23 mouse cellular contexts compared by ENCODE assay signal in the genomic region with DNA sequence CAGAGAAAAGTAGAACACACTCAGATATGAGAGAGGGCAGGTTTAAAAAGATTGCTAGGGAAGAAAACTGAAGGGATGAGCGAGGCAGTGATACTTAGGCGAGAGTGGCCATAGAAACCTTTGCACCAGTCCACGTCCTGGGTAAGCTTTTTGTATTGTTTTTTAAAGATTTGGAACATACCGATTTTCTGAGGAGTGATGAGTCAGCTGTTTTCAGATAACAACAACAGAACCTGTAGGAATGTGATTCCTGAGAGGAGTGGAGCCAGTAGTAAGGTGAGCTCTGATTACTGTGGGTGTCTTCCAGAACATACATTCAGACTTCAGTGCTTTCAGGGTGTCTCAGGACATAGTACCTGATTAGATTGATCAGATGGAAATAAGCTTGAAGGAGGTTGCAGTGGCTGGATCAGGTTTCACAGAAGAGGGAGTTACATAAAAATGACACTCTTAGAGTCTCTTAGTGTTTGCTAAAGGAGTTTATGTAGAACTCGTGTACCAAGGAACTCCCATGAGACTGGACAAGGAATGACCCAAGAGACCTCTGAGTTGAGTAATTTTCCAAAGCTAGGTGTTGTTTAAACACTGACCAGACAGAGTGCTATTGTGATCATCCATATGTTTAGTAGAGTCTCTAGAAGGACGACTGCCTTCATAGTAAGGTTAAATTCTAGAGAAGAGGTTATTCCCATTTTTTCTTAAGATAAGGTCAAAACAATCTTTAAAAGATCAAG. TPM values are rescaled to one million over a fixed set of nuclear protein-coding genes. Genes with fewer than 3 reads are reported as not detected.
DNase-seq lines count a peak whose midpoint lies in the region; ATAC-seq and TF ChIP-seq lines count a peak whose summit lies in the region.
"Had no signal": no experiment of that assay in that cellular context is flagged by ENCODE, and none has a peak within 500 bp of the region (broad histone marks: within the 10 kb centered on the region; RNA-seq: fewer than 3 reads in every experiment).

No protein-coding gene starts in this region.

- peak; percentile 49 for DNase-seq in heart, adult 11 months
- DNase-seq in lung, postnatal 0 days (ENCODE audit: low spot score) = peak; percentile 82
- DNase-seq in lung, adult 2 months = no peak
- DNase-seq in lung, postnatal 25 days (ENCODE audit: low spot score) = peak; percentile 56
- DNase-seq in right cerebral cortex, adult 2 months (ENCODE audit: low spot score in 2 of 2) = no peak
- DNase-seq in kidney, adult 11 months = no peak
- DNase-seq: adrenal gland, adult 2 months; adrenal gland, postnatal 25 days; cerebellum, adult 2 months; cerebellum, postnatal 10 days; embryo, embryonic 11 days; gastrocnemius, adult 2 months; gastrocnemius, postnatal 25 days; heart, postnatal 10 days; heart, postnatal 4 days had no signal

- ATAC-seq in heart, embryonic 12.5 days (ENCODE audit: insufficient number of reproducible peaks, low FRiP score) = no peak
- ATAC-seq in lung, postnatal 0 days = peak; percentile 82
- ATAC-seq: forebrain, embryonic 14.5 days; hindbrain, embryonic 16.5 days had no signal

- no peak for TF ChIP-seq POLR2A in lung, adult 2 months (IDR thresholded peaks at IDR 0.05; ENCODE audit: borderline replicate concordance, extremely low read depth, low read depth, low read length)

- TF ChIP-seq EP300 in lung, postnatal 0 days (IDR thresholded peaks at IDR 0.05) = peak; percentile 92

- peaks cover 18% of the 10 kb centered on the region for H3K4me1 ChIP-seq in heart, embryonic 12.5 days (replicated peaks)
- H3K4me1 ChIP-seq in lung, postnatal 0 days (ENCODE audit: insufficient read depth, low read depth, low read length) = peaks cover 13% of the 10 kb centered on the region; the same call in 1 of the 2 replicates
- peaks cover 23% of the 10 kb centered on the region for H3K4me1 ChIP-seq in lung, adult 2 months (ENCODE audit: control insufficient read depth, insufficient read depth, low read length)

- no peaks in the 10 kb centered on the region for H3K27me3 ChIP-seq in heart, embryonic 12.5 days (replicated peaks)
- no peaks in the 10 kb centered on the region for H3K27me3 ChIP-seq in lung, postnatal 0 days (replicated peaks; ENCODE audit: insufficient read depth, low read length)
- H3K27me3 ChIP-seq: embryonic facial prominence, embryonic 15.5 days; hindbrain, embryonic 12.5 days had no signal

- TF ChIP-seq CTCF in lung, postnatal 0 days (IDR thresholded peaks at IDR 0.05) = no peak
- no peak for TF ChIP-seq CTCF in lung, adult 2 months (IDR thresholded peaks at IDR 0.05; ENCODE audit: insufficient read depth, low read length)

- no peak overlapping the region for H3K4me3 ChIP-seq in heart, embryonic 12.5 days
- no peak overlapping the region for H3K4me3 ChIP-seq in lung, postnatal 0 days (ENCODE audit: low read depth, low read length)
- H3K4me3 ChIP-seq in lung, adult 2 months (replicated peaks; ENCODE audit: extremely low read depth, low read depth, low read length) = no peak overlapping the region
- H3K4me3 ChIP-seq: embryonic facial prominence, embryonic 15.5 days; erythroblast, embryonic 14.5 days; forebrain, embryonic 10.5 days; gastrocnemius, adult 2 months; hindbrain, embryonic 12.5 days had no signal

- H3K27ac ChIP-seq in heart, embryonic 12.5 days (ENCODE audit: poor library complexity, severe bottlenecking) = no peak overlapping the region
- H3K27ac ChIP-seq in lung, postnatal 0 days (ENCODE audit: low read length) = peak overlapping the region; percentile 10; the same call in 1 of the 2 replicates
- H3K27ac ChIP-seq: embryonic facial prominence, embryonic 15.5 days; forebrain, embryonic 10.5 days; gastrocnemius, adult 2 months; hindbrain, embryonic 12.5 days had no signal

- H3K4me2 ChIP-seq in heart, embryonic 12.5 days = no peak overlapping the region
- H3K4me2 ChIP-seq in lung, postnatal 0 days (replicated peaks; ENCODE audit: low read depth, low read length) = no peak overlapping the region
- H3K4me2 ChIP-seq: embryonic facial prominence, embryonic 15.5 days; hindbrain, embryonic 12.5 days had no signal

- no peak overlapping the region for H3K9ac ChIP-seq in heart, embryonic 12.5 days
- no peak overlapping the region for H3K9ac ChIP-seq in lung, postnatal 0 days (replicated peaks; ENCODE audit: low read depth)
- H3K9ac ChIP-seq: embryonic facial prominence, embryonic 15.5 days; hindbrain, embryonic 12.5 days had no signal

- H3K36me3 ChIP-seq in heart, embryonic 12.5 days = no peaks in the 10 kb centered on the region
- H3K36me3 ChIP-seq in lung, postnatal 0 days (ENCODE audit: insufficient read depth, low read length) = no peaks in the 10 kb centered on the region
- H3K36me3 ChIP-seq: embryonic facial prominence, embryonic 15.5 days; forebrain, embryonic 10.5 days; hindbrain, embryonic 12.5 days had no signal

- 67% methylated on average over 6 of the region's 6 CpGs for WGBS in heart, embryonic 12.5 days
- WGBS in lung, postnatal 0 days = 47% methylated on average over 6 of the region's 6 CpGs
- 51% methylated on average over 6 of the region's 6 CpGs for whole genome bisulfite sequencing in lung, adult 2 months

- H3K9me3 ChIP-seq in heart, embryonic 12.5 days (replicated peaks) = no peaks in the 10 kb centered on the region
- no peaks in the 10 kb centered on the region for H3K9me3 ChIP-seq in lung, postnatal 0 days (ENCODE audit: low read length)
- H3K9me3 ChIP-seq: embryonic facial prominence, embryonic 15.5 days; forebrain, embryonic 10.5 days; G1E; hindbrain, embryonic 12.5 days had no signal

RNA-seq across cellular contexts. Expression of a gene that starts 29.4 kb away (rescaled TPM):
- 6.6 and 7.8 TPM in 2 replicates for polyA plus RNA-seq in heart, embryonic 12.5 days (2016; fragmentation: Nextera tagmentation; extraction: Ambion mirVana)
- polyA plus RNA-seq in lung, postnatal 0 days (2015; fragmentation: Nextera tagmentation; extraction: Ambion mirVana) = 12.5 and 12.7 TPM in 2 replicates
- 18.8 and 28.6 TPM in 2 replicates for polyA plus RNA-seq in lung, adult 2 months (2012; rRNA removed)

Comparison
In these comparisons a context has a peak if more than half of its experiments do, and no peak if none do; other contexts are left out.
1. DNase-seq: peak in heart, adult 11 months (single experiment), lung, postnatal 0 days (single experiment) and lung, postnatal 25 days (single experiment); none in lung, adult 2 months (single experiment), right cerebral cortex, adult 2 months (0 of 2) and kidney, adult 11 months (single experiment).